Mouse (Mus musculus) lung, embryonic 14.5 days (tissue): Measurements from ENCODE around the gene Xkrx. TPM values are rescaled to one million over a fixed set of nuclear protein-coding genes. Genes with fewer than 3 reads are reported as not detected.
"Not testable (repeated sequence)": the region's sequence is repeated elsewhere in the genome, so short reads cannot be mapped to it uniquely, and the experiment has no call there.

Source experiments
- ATAC-seq: fragments of 200-750 bp; cut with Nextera tagmentation; 2 replicates; pipeline ENCODE4 v1.8.0; 2017; ENCODE audit warnings: mild to moderate bottlenecking, moderate TSS enrichment, moderate library complexity; ENCODE audit not compliant: insufficient read depth
- DNase-seq: peaks from one replicate; pipeline ENCODE4 v3.0.0-alpha.2; 2015
- H3K27ac ChIP-seq: fragments of 300-500 bp; sonication (generic); 2 replicates; pipeline ENCODE4 v1.5.1; 2014; ENCODE audit warnings: low read depth, mild to moderate bottlenecking, moderate library complexity
- H3K27me3 ChIP-seq: fragments of 300-500 bp; sonication (generic); 2 replicates; pipeline ENCODE4 v1.6.1; 2014; ENCODE audit warnings: low read length, control low read depth; ENCODE audit not compliant: insufficient read depth
- H3K36me3 ChIP-seq: fragments of 300-500 bp; sonication (generic); 2 replicates; pipeline ENCODE4 v1.6.1; 2014; ENCODE audit warnings: control low read depth; ENCODE audit not compliant: insufficient read depth
- H3K4me1 ChIP-seq: fragments of 300-500 bp; sonication (generic); 2 replicates; pipeline ENCODE4 v1.6.1; 2014; ENCODE audit warnings: antibody characterized with exemption, control low read depth; ENCODE audit not compliant: insufficient read depth
- H3K4me2 ChIP-seq: fragments of 300-500 bp; sonication (generic); 2 replicates; pipeline ENCODE4 v1.6.1; 2014; ENCODE audit warnings: mild to moderate bottlenecking
- H3K4me3 ChIP-seq: fragments of 300-500 bp; sonication (generic); 2 replicates; pipeline ENCODE4 v1.5.1; 2014; ENCODE audit warnings: low read depth, low read length
- H3K9ac ChIP-seq: fragments of 300-500 bp; sonication (generic); 2 replicates; pipeline ENCODE4 v1.6.1; 2014
- H3K9me3 ChIP-seq: fragments of 300-500 bp; sonication (generic); 2 replicates; pipeline ENCODE4 v1.6.1; 2016; ENCODE audit warnings: low read depth, low read length, control low read depth
- CTCF ChIP-seq: IDR thresholded peaks from 2 replicates; pipeline ENCODE4 v1.5.1; 2016; ENCODE audit warnings: antibody characterized with exemption, low read depth
- WGBS: fragments of 180-500 bp; shearing (Covaris S2); extraction: QIAGEN DNeasy Blood & Tissue Kit; methylation state at CpG from one replicate; pipeline ENCODE4 v1.1.7; 2014; 5-methylcytosine and 5-hydroxymethylcytosine counted together
- polyA plus RNA-seq: library from polyadenylated mRNA; unstranded; fragments of >200 nt; fragmentation: Nextera tagmentation; extraction: Ambion mirVana; gene quantifications from 2 replicates; pipeline ENCODE4 v1.2.1, GENCODE M21; 2014

The Xkrx gene
- polyA plus RNA-seq, result 0.32 TPM in 2 replicates

- DNase-seq, result peak; percentile 79
These were observed at the start of gene Xkrx for GRCm38 (mm10) chrX:134162043-134162720. Gene Xkrx, minus strand, starts transcription at chrX:134162076.

DNA sequence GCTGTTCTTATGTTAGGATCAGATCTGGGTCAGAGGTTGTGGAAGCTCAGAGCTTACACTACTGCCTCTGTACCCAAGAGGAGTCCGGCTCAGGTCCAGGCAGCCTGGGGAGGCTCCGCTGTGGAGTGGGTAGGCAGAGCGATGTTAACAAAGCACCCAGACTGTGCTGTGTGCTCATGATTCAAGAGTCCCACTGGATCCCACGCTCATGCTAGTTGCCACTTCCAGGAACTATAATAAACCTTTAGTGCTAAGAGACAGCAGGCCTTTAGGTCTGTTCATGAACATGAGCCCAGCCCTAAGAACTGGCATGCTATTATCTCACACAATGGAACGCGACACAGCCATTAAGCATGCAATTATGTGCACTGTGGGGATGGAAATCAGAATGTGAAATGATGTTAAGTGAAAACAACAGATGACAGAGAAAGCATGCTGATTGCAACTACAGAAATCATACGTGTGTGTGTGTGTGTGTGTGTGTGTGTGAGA is 49.3 kb upstream of the Xkrx start:
- 88% methylated on average over 7 of the region's 7 CpGs for WGBS
- no peak overlapping the region for H3K9ac ChIP-seq
- no peaks in the 10 kb centered on the region for H3K27me3 ChIP-seq
- H3K4me2 ChIP-seq, result no peak overlapping the region
- no peaks in the 10 kb centered on the region for H3K36me3 ChIP-seq
- no peak for TF ChIP-seq CTCF
- no peaks in the 10 kb centered on the region for H3K4me1 ChIP-seq
- DNase-seq, result no peak
- H3K27ac ChIP-seq, result no peak overlapping the region
- H3K4me3 ChIP-seq, result no peak overlapping the region
- H3K9me3 ChIP-seq, result no peaks in the 10 kb centered on the region
- no peak for ATAC-seq

More at GRCm38 (mm10) chrX:134162043-134162720, at the start of gene Xkrx:
- Histone ChIP-seq H3K4me3 (peak within 1 kb of the TSS; percentile 24), H3K4me2 (peak within 1 kb of the TSS; percentile 59), H3K9me3 (no peaks in the 10 kb centered on the region), H3K4me1 (no peaks in the 10 kb centered on the region), H3K9ac (no peak within 1 kb of the TSS), H3K27ac (no peak within 1 kb of the TSS), H3K36me3 (no peaks in the 10 kb centered on the region), H3K27me3 (no peaks in the 10 kb centered on the region)
- 21% methylated on average over 16 of the region's 16 CpGs for WGBS
- peak; percentile 88; the same call in 1 of the 2 replicates for ATAC-seq
- no peak for TF ChIP-seq CTCF

GRCm38 (mm10) chrX:134208491-134208890 is 46.6 kb upstream of the Xkrx start:
- DNase-seq, result no peak
- no peak overlapping the region for H3K4me3 ChIP-seq
- no peaks in the 10 kb centered on the region for H3K9me3 ChIP-seq
- no peak for TF ChIP-seq CTCF
- ATAC-seq, result no peak
- 56% methylated on average over 2 of the region's 2 CpGs for WGBS
- no peaks in the 10 kb centered on the region for H3K27me3 ChIP-seq
- H3K4me2 ChIP-seq, result no peak overlapping the region
- no peak overlapping the region for H3K9ac ChIP-seq
- H3K27ac ChIP-seq, result no peak overlapping the region
- no peaks in the 10 kb centered on the region for H3K36me3 ChIP-seq
- H3K4me1 ChIP-seq, result no peaks in the 10 kb centered on the region

DNA sequence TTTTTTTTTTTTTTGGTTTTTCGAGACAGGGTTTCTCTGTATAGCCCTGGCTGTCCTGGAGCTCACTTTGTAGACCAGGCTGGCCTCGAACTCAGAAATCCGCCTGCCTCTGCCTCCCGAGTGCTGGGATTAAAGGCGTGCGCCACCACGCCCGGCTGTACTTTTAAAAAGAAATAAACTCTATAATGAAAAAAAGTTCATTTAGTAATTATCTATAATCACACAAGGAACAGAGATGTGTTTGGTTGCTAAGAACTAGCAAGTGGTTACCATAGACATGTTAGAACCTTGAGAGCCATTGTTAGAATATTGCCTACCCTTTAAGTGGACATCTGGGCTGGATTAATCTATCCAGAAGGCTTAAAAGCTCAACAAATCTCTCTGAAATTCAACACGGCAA is 25.3 kb upstream of the Xkrx start, which contains the start of gene Arl13a:
Gene Arl13a, plus strand, starts transcription at position 301 of the 400 bp plus-strand sequence.
- H3K36me3 ChIP-seq, ATAC-seq, H3K4me3 ChIP-seq, H3K9me3 ChIP-seq, H3K9ac ChIP-seq, H3K27me3 ChIP-seq, H3K4me1 ChIP-seq, H3K4me2 ChIP-seq, DNase-seq, H3K27ac ChIP-seq: not testable (repeated sequence)
- 88% methylated on average over 8 of the region's 9 CpGs for WGBS

- DNase-seq (no peak), ATAC-seq (no peak)
- Histone ChIP-seq H3K4me1 (no peaks in the 10 kb centered on the region), H3K36me3 (no peaks in the 10 kb centered on the region), H3K4me2 (no peak overlapping the region), H3K9ac (no peak overlapping the region), H3K4me3 (no peak overlapping the region), H3K27me3 (no peaks in the 10 kb centered on the region), H3K9me3 (no peaks in the 10 kb centered on the region), H3K27ac (no peak overlapping the region)
- TF ChIP-seq CTCF, result no peak
- WGBS, result 91% methylated on average over 1 of the region's 1 CpGs
These were observed 12.8 kb upstream of the Xkrx start for GRCm38 (mm10) chrX:134174699-134175098.

- no peak overlapping the region for H3K27ac ChIP-seq
- WGBS, result 86% methylated on average over 1 of the region's 1 CpGs
- no peak overlapping the region for H3K4me3 ChIP-seq
- no peak overlapping the region for H3K9ac ChIP-seq
- no peaks in the 10 kb centered on the region for H3K9me3 ChIP-seq
- DNase-seq (no peak), ATAC-seq (no peak)
- no peak for TF ChIP-seq CTCF
- H3K27me3 ChIP-seq, result no peaks in the 10 kb centered on the region
- no peak overlapping the region for H3K4me2 ChIP-seq
- no peaks in the 10 kb centered on the region for H3K36me3 ChIP-seq
- no peaks in the 10 kb centered on the region for H3K4me1 ChIP-seq
These were observed 8.7 kb upstream of the Xkrx start for GRCm38 (mm10) chrX:134170584-134170983.

DNA sequence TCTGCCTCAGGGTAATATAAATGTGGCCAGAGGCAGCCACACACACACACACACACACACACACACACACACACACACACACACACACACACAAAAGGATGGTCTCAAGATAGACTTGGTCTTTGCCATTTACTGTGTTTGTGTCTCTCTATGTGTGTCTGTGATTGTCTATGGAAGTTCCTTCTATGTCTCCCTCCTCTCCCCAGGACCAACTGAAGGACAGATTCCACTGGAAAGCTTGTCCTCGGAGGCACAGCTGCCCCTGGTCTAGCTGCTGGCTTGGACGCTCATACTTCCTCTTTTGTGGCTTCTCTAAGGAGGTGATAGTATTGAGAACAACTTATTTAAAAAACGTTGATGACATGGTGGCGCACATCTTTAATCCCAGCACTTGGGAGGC is 1.6 kb upstream of the Xkrx start:
- H3K4me1 ChIP-seq, result no peaks in the 10 kb centered on the region
- no peaks in the 10 kb centered on the region for H3K9me3 ChIP-seq
- H3K27me3 ChIP-seq, result no peaks in the 10 kb centered on the region
- DNase-seq, result peak; percentile 5
- H3K9ac ChIP-seq, result no peak overlapping the region
- no peak overlapping the region for H3K4me3 ChIP-seq
- H3K27ac ChIP-seq, result no peak overlapping the region
- H3K4me2 ChIP-seq, result no peak overlapping the region
- no peaks in the 10 kb centered on the region for H3K36me3 ChIP-seq
- TF ChIP-seq CTCF, result no peak
- ATAC-seq, result no peak
- 50% methylated on average over 4 of the region's 4 CpGs for WGBS
